8 mouse cellular contexts compared by ENCODE assay signal in genomic region chr5:138263260-138264206, GRCm38 (mm10). TPM values are rescaled to one million over a fixed set of nuclear protein-coding genes. Genes with fewer than 3 reads are reported as not detected.
DNase-seq lines count a peak whose midpoint lies in the region; ATAC-seq lines count a peak whose summit lies in the region.

Gene BC037034 (minus strand): TSS chr5:138264033.

- intact Hi-C loops in gastrocnemius, postnatal 14 days (cut with DNase I; ENCODE audit: low total_unique reads), result no loop called here
- intact Hi-C loops in left cerebral cortex, postnatal 14 days (cut with DNase I), result loop anchor here (10.0 kb wide), 1 partner anchor 181 kb away; the partner anchor contains the start of gene Zfp157

- under 1% methylated on average over 69 of the region's 71 CpGs for WGBS in intestine, embryonic 14.5 days

- H3K27me3 ChIP-seq in intestine, embryonic 14.5 days (replicated peaks; ENCODE audit: control insufficient read depth, insufficient read depth, low read length), result no peaks in the 10 kb centered on the region

- ATAC-seq in intestine, embryonic 14.5 days (replicated peaks; ENCODE audit: low FRiP score, low TSS enrichment, low read depth), result peak; percentile 88

- H3K36me3 ChIP-seq in intestine, embryonic 14.5 days (ENCODE audit: control insufficient read depth, insufficient read depth, low read length), result peaks cover 45% of the 10 kb centered on the region

- peak; percentile 97 for DNase-seq in adipocyte (ENCODE audit: low spot score)
- DNase-seq in embryo, embryonic 10 days (ENCODE audit: low spot score), result peak; percentile 97
- DNase-seq in gastrocnemius, postnatal 14 days, result peak; percentile 92
- DNase-seq in intestine, embryonic 14.5 days (ENCODE audit: low spot score), result peak; percentile 91
- DNase-seq in left cerebral cortex, postnatal 14 days (ENCODE audit: low spot score in 2 of 2), result peak; percentile 93 to 94
- peak; percentile 88 for DNase-seq in mesoderm, embryonic 11.5 days (ENCODE audit: low read depth, low spot score)
- peak; percentile 88 to 90 for DNase-seq in right cerebral cortex, postnatal 36 days (ENCODE audit: low spot score in 2 of 2)
- peak; percentile 88 for DNase-seq in yolk sac, embryonic 10.5 days (ENCODE audit: low spot score)

- peak within 1 kb of the TSS; percentile 73 for H3K27ac ChIP-seq in intestine, embryonic 14.5 days (ENCODE audit: low read depth)

- no peaks in the 10 kb centered on the region for H3K9me3 ChIP-seq in intestine, embryonic 14.5 days (ENCODE audit: control insufficient read depth, low read length)

- peak within 1 kb of the TSS; percentile 73 for H3K4me3 ChIP-seq in intestine, embryonic 14.5 days (ENCODE audit: low read depth, low read length)

- H3K4me1 ChIP-seq in intestine, embryonic 14.5 days (replicated peaks; ENCODE audit: control insufficient read depth, insufficient read depth, low read length), result peaks cover 15% of the 10 kb centered on the region

- H3K4me2 ChIP-seq in intestine, embryonic 14.5 days (ENCODE audit: low read length), result peak within 1 kb of the TSS; percentile 89

- peak within 1 kb of the TSS; percentile 78 for H3K9ac ChIP-seq in intestine, embryonic 14.5 days (ENCODE audit: low read length)

RNA-seq across cellular contexts. Expression of gene BC037034, which starts in this region (rescaled TPM):
- total RNA-seq in gastrocnemius, postnatal 14 days (2021), result 1 to 10 TPM; 3.4 to 4.6 TPM
- polyA plus RNA-seq in intestine, embryonic 14.5 days (2014; fragmentation: Nextera tagmentation; extraction: Ambion mirVana), result 4.4 and 7.5 TPM in 2 replicates
- total RNA-seq in left cerebral cortex, postnatal 14 days (2021), result 10 to 100 TPM; 65.6 to 70.2 TPM

Comparison
In these comparisons a context has a peak if more than half of its experiments do, and no peak if none do; other contexts are left out.
1. Peak in every context shown above with its lines: DNase-seq, ATAC-seq, H3K4me3 ChIP-seq and H3K27ac ChIP-seq.
2. RNA of gene BC037034 (total RNA-seq): 65.6 to 70.2 TPM in left cerebral cortex, postnatal 14 days; 3.4 to 4.6 TPM in gastrocnemius, postnatal 14 days; every median in the first group is over 10 times any median in the second.